Mouse (Mus musculus) splenic B cell, adult 2 months (primary cell): ENCODE measurements around the gene Fezf1.

Experiments
- DNase-seq: peaks from one replicate; pipeline ENCODE4 v3.0.0-alpha.2; 2011; ENCODE audit warnings: low read depth, low spot score
- H3K27me3 ChIP-seq: 2 replicates; pipeline ENCODE4 v1.6.1; 2012; ENCODE audit warnings: mild to moderate bottlenecking, low read length, moderate library complexity, mixed read lengths; ENCODE audit not compliant: control insufficient read depth, poor library complexity, insufficient read depth, severe bottlenecking
- H3K36me3 ChIP-seq: 2 replicates; pipeline ENCODE4 v1.6.1; 2012; ENCODE audit warnings: mild to moderate bottlenecking, low read length, moderate library complexity, mixed read lengths; ENCODE audit not compliant: control insufficient read depth, poor library complexity, insufficient read depth, severe bottlenecking

Gene Fezf1

DNA sequence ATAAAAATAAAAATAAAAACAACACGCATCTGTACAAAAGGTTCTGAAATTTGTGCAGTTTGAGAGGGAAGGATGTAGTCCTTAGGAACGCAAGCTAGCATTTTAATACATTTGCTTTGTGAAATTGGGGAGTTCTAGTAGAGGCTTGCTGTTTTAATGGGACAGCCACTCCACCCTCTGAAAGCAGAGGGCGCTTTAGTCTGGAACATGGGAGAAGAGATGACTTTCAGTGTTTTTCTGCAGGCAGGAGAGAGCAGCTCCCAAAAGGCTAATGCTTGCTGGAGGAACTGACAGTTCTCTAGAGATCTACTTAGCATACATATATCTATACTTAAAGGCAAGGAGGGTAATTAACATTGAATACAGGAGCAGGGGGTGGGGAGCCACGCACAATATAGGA is 40.4 kb downstream of the Fezf1 start:
- H3K27me3 ChIP-seq = no peaks in the 10 kb centered on the region
- no peaks in the 10 kb centered on the region for H3K36me3 ChIP-seq
- DNase-seq = no peak

DNA sequence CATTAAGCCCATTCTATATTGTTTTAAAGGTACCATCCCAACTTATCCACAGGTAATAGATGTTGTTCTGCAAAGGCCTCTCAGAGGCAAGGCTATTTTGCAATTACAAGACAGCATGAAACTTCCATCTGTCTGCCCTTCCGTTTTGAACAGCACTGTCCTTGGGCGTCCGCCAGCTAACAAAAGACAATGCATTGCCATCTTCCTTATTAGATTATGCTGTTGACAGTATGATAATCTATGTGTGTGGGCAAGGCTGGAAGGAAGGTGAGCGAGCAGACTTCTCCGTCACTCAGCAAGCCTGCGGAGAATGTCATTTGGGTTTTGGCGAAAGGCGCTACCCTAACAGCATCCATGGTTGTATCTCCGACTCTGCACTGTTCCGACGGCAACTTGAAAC is 45.5 kb downstream of the Fezf1 start:
- DNase-seq = no peak
- Histone ChIP-seq H3K27me3 (no peaks in the 10 kb centered on the region), H3K36me3 (no peaks in the 10 kb centered on the region)
